Mouse (Mus musculus) heart, postnatal 14 days (tissue): Measurements from ENCODE around the gene Lmbr1. TPM values are rescaled to one million over a fixed set of nuclear protein-coding genes. Genes with fewer than 3 reads are reported as not detected.
"Not testable (repeated sequence)": the region's sequence is repeated elsewhere in the genome, so short reads cannot be mapped to it uniquely, and the experiment has no call there.

Experiments used
- DNase-seq, 2 experiments: peaks; one replicate each; pipeline ENCODE4 v3.0.0; 2021 to 2022
- intact Hi-C: fragments of 180-260 bp; cut with DNase I; formaldehyde crosslinking; loops from one replicate; pipeline ENCODE4 v1.15.1; 2025
- long read RNA-seq, 2 experiments: library from polyadenylated mRNA; stranded (forward); transcript quantifications; one replicate each; pipeline ENCODE4 v2.0.0; 2021
- total RNA-seq, 2 experiments: library from RNA; stranded (reverse); gene quantifications; 2 replicates each; pipeline ENCODE4 v1.2.3; 2021

Gene Lmbr1
- total RNA-seq: 10 to 100 TPM; 18.4 to 19.3 TPM
- long read RNA-seq, experiment 1, full-length matches to known transcripts: 14 of 24 reads
- long read RNA-seq, experiment 1, partial matches to known transcripts: 1 of 24 reads
- long read RNA-seq, experiment 1, other reads (novel, unspliced or antisense): 9 of 24 reads
- long read RNA-seq, experiment 2, full-length matches to known transcripts: 15 of 23 reads
- long read RNA-seq, experiment 2, partial matches to known transcripts: 0 of 23 reads
- long read RNA-seq, experiment 2, other reads (novel, unspliced or antisense): 8 of 23 reads

DNA sequence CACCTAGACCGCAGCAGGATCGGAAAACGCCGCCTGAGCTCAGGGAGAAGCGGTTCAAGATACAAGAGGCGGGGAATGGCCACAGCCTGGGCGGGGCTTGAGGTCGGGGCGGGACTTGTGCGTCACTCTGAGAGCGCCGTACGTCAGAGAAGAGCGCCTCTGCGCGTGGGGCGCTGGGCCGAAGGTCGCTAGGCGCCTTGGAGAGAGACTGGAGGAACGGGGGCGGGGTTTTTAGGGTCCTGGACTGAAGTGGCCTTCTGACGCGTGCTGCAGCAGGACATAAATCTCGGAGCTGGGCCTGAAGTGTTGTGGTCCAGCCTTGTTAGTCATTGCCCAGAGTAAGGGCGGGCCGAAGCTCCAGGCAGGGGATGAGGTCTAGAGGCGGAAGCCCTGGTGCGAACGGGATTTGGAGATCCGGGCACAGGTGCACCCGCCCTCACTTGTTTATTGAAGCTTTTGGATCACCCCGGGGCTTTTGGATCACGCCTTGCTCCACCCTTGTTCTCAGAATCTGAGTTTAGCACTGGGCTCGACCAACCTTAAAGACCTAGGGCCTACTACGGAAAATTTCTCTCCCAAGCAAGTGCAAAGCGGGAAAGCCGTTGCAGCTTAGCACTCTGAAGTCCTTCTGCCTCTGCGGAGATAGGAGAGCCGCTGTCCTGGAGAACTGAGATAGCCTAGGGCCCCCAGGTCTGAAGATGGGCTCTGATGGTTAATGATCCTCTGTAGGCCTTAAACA lies at the start of gene Lmbr1:
Gene Lmbr1, minus strand, starts transcription at position 93 of the 739 bp plus-strand sequence.
- peak; percentile 93 to 98 for DNase-seq
- intact Hi-C loops: no loop called here

DNA sequence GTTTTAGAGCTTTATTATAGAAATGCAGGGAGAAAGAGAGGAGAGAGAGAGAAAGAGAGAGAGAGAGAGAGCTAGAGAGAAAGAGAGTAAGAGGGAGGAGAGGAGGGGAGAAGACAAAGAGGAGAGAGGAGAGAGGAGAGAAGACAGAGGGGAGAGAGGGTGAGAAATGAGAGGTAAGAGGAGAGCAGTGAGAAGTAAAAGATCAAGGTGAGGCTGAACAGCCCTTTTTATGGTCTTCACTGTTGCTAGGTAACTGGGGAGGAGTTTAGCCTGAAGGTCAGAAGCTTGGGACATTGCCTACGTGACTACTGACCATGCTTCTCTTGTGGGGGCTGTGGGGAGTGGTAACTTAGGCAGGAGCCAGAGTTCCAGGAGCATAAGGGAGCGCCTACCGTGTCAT lies 45.1 kb upstream of the Lmbr1 start:
- intact Hi-C loops, DNase-seq: not testable (repeated sequence)

- no peak for DNase-seq
- intact Hi-C loops: no loop called here
Observed at GRCm38 (mm10) chr5:29413041-29413440, 34.9 kb upstream of the Lmbr1 start.

DNA sequence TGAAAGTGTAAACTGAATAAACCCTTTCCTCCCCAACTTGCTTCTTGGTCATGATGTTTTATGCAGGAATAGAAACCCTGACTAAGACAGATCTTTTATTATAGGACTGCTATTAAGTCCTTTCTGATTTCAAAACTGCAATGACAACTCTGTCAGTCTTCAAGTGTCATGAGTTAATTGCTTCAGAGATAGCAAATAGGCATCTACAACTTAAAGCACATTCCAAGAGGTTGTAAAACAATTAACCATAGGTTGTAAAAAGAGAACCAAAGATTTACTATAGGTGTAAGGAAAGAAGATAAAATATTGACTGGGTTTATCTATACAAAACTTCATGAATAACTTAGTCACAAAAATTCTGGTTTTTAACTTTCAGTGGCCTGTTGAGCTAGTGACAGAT lies 32.7 kb upstream of the Lmbr1 start:
- DNase-seq: no peak
- intact Hi-C loops: no loop called here

DNA sequence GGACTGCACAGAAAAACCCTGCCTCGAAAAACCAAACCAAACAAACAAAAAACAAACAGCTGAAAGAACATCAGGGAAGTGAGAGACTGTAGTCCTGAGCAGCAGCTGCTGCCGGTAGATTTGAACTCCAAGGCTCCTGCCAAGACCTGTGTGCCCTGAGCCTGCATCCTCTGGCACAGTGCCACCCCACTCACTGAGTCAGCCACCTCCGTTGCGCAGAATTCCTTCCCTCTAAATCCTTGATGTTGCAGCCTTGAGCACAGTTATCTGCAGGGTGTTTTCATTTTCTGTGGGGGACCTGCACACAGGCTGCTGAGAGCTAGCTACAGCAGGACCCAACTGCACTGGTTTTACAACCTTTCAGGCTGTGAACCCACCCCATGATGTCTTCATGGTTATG lies 20.2 kb upstream of the Lmbr1 start:
- DNase-seq: no peak
- intact Hi-C loops: loop anchor here (10.0 kb wide), 1 partner anchor 706 kb away; the partner anchor contains the start of genes 3110082J24Rik and Garem2

DNA sequence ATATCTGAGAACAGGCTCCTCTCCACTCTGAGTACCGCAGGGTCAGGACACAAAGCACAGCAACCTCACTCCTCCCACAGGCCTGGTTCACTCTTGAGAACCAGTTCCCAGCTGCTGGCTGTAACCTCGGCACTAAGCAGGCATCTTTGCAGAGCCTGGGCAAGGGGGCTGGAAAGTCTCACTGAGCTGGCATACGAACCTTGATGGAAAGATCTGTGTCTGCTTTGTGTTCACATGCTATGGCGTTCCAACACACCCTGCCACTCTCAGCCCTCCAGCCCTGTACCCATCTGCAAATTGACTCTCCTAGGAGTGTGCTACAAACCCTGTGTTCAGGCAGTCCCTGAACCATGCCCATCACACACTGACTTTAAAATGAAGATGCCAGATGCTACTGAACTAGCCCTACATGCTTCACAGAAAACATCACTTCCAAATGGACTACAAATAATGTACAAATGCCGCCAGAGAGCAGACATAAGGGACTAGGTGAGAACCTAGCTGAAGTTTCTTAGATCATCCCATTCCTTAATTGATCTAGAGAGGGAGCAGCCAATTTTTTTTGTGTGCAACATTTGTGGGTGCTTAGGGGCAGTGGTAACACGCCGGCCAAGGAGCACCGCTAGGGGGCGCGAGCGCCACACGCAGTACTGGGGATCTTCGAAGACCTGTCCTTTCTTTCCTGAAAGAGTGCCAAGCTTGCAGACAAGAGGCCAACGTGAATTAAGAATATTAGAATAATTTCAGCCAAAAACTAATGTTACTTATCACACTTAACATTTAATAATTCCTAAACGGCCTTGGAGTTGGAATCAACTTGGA lies 11.0 kb upstream of the Lmbr1 start:
- peak; percentile 88 to 92 for DNase-seq
- intact Hi-C loops: loop anchor here (2.0 to 10.0 kb wide), 5 partner anchors 88 to 626 kb away; partner anchors contain the start of genes Il6 and Mnx1

GRCm38 (mm10) chr5:29388181-29388943 lies 10.2 kb upstream of the Lmbr1 start:
- DNase-seq: peak; percentile 40 to 51
- intact Hi-C loops: loop anchor here (2.0 to 10.0 kb wide), 5 partner anchors 89 to 626 kb away; partner anchors contain the start of genes Il6 and Mnx1

- intact Hi-C loops: loop anchor here (5.0 to 10.0 kb wide), 4 partner anchors 90 to 627 kb away; partner anchors contain the start of genes Il6 and Mnx1
- DNase-seq: no peak
Observed at GRCm38 (mm10) chr5:29387591-29387990, 9.4 kb upstream of the Lmbr1 start.

DNA sequence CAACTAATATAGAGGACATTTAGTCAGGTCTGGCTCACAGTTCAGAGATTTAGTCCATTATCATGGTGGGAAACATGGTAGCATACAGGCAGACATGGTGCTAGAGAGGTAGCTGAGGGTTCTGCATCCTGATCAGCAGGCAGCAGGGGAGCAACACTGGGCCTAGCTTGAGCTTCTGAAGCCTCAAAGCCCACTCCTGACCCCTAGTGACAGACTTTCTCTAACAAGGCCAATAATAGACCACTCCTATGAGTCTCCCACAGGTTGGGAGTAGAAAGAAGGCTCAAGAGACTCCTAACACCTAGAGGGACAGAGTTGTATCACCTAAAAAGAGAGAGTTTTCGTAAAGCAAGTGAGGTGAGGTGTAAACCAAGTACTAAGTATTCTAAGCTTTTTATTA lies 4.6 kb upstream of the Lmbr1 start:
- intact Hi-C loops: loop anchor here (10.0 kb wide), 2 partner anchors 202 to 632 kb away; partner anchors contain the start of gene Il6
- DNase-seq: no peak

DNA sequence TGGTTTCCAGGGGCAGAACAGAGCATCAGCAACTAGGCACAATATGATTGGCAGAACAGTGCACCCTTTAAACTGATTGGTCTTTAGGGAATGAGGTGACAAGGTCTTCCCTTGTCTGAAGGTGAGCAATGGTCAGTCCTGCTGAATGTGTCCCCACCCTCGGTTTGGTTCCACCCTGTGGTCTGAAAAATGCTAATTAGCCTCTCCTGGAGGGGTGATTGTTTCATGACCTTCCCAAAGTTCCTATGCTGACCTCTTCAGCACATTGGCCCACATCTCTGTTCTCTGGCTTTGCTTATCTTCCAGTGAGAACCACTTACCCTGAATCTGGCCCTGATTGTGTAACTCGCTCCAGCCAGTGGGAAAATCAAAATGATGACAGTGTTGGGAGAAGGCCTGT lies 1.9 kb upstream of the Lmbr1 start:
- no peak for DNase-seq
- intact Hi-C loops: loop anchor here (10.0 kb wide), 2 partner anchors 205 to 635 kb away; partner anchors contain the start of gene Il6

- no peak for DNase-seq
- intact Hi-C loops: no loop called here
Observed at GRCm38 (mm10) chr5:29377590-29378297, 446 bp downstream of the Lmbr1 start.

- intact Hi-C loops: no loop called here
- no peak for DNase-seq
Observed at GRCm38 (mm10) chr5:29363511-29363910, 14.7 kb downstream of the Lmbr1 start.

DNA sequence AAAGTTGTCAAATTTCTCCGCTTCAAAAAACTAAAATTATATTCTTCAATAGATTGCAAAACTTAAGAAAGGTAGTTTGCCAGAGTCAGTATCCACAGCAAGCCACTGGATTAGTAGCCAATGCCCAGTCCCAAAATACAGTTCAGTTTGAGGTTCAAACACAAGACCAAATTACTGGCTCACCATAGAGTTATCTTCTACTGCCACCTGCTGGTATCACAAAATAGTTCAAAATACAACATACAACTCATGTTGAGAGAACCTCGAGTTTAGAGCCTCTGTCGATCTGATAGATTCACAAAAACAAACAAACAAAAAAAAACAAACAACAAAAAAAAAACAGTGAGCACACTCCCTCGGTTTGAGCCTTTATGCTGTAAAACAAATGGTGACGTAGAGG lies 42.4 kb downstream of the Lmbr1 start:
- DNase-seq: peak in 1 of 2 experiments; percentile 4
- intact Hi-C loops: loop anchor here (10.0 kb wide), 1 partner anchor 881 kb away; no protein-coding TSS in a partner anchor

- intact Hi-C loops: no loop called here
- DNase-seq: no peak
Observed at GRCm38 (mm10) chr5:29322503-29322902, 55.7 kb downstream of the Lmbr1 start.

DNA sequence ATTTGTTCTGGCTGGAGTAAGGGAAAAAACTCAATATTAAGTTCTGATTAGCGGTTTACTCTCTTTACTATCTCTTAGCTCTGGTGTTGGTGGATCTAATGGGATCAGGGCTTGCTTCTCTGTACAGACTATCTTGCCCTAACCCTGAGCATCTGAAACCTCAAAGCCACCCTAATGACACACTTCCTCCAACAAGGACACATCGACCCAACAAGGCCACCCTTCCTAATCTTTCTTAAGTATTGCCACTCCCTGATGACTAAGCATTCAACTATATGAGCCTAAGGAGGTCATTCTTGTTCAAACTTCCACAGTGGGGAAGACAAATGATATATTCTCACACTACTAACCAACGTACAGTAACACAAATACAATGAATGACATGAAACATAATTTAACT lies 69.0 kb downstream of the Lmbr1 start:
- no peak for DNase-seq
- intact Hi-C loops: no loop called here

- intact Hi-C loops: loop anchor here (5.0 kb wide), 1 partner anchor 841 kb away; no protein-coding TSS in a partner anchor
- peak; percentile 58 to 71 for DNase-seq
Observed at GRCm38 (mm10) chr5:29293194-29293593, 85.0 kb downstream of the Lmbr1 start.

DNA sequence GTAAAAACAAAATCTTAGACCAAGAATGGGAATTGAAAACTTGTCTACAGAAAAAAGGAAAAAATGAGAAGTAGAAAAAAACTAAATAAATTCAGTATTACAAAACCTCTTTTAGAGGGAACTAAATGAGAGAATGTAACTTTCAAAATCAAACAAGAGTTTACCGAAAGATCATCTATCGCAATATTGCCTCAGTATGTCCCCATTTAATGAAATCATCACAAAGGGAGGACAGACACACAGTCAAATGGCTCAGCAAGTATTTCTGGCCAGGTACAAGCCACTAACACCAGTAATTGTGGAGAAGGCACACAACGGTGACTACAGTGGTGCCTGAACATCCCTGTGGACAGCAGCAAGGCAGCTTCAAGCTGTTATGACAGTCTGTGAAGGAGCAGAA lies 88.1 kb downstream of the Lmbr1 start:
- intact Hi-C loops: loop anchor here (5.0 kb wide), 1 partner anchor 838 kb away; no protein-coding TSS in a partner anchor
- no peak for DNase-seq

GRCm38 (mm10) chr5:29289703-29290102 lies 88.5 kb downstream of the Lmbr1 start:
- no peak for DNase-seq
- intact Hi-C loops: loop anchor here (5.0 kb wide), 1 partner anchor 837 kb away; no protein-coding TSS in a partner anchor

- DNase-seq: no peak
- intact Hi-C loops: no loop called here
Observed at GRCm38 (mm10) chr5:29281081-29281480, 97.1 kb downstream of the Lmbr1 start.
